Mouse (Mus musculus) heart, adult 8-10 months (tissue): ENCODE measurements around the gene Agap1. TPM values are rescaled to one million over a fixed set of nuclear protein-coding genes. Genes with fewer than 3 reads are reported as not detected.

Source experiments
- DNase-seq: peaks from one replicate; pipeline ENCODE4 v3.0.0; 2022; ENCODE audit warnings: low spot score
- total RNA-seq, 4 experiments: library from RNA; stranded (reverse); gene quantifications; 2 replicates each; pipeline ENCODE4 v1.2.4; 2022

The Agap1 gene
- total RNA-seq, 4 experiments from 2014 or later, result 53.0 to 74.6 (median 64.9) TPM

DNA sequence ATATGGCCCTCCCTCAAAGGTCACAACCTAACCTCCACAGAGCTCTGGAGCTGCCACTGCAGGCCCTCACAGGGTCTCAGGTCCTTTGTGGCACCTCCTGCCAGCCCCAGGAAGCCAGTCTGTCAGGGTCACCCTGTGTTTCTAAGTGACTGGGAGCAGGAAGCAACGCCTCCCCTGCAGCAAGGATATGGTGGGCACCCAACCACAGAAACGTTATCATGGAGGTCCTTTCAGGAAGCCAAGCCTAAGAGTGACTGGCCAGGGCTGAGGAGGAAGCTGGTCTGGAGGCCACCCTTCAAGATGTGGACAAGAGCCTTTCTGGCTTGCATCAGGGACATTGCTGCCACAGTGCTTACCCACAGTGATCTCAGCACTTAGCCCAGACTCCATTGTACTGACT lies 444.4 kb downstream of the Agap1 start:
- DNase-seq, result no peak

GRCm38 (mm10) chr1:89899761-89900445 lies 445.3 kb downstream of the Agap1 start:
- no peak for DNase-seq

DNA sequence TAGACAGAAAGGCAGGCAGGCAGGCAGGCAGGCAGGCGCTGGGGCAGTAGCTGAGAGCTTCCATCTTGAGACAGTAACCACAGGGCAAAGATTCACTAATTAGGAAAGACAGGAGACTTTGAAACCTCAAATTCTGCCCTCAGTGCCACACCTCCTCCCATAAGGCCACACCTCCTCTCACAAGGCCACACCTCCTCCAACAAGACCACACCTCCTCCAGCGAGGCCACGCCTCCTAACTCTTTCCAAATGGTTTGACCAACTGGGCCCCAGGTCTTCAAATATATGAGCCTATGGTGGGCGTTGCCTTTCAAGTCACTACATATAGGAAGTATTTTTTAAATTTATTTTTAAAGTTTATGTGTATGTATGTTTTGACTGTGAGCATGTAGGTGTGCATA lies 446.8 kb downstream of the Agap1 start:
- no peak for DNase-seq

- DNase-seq, result no peak
Measured at GRCm38 (mm10) chr1:89902236-89902635, 447.6 kb downstream of the Agap1 start.

DNA sequence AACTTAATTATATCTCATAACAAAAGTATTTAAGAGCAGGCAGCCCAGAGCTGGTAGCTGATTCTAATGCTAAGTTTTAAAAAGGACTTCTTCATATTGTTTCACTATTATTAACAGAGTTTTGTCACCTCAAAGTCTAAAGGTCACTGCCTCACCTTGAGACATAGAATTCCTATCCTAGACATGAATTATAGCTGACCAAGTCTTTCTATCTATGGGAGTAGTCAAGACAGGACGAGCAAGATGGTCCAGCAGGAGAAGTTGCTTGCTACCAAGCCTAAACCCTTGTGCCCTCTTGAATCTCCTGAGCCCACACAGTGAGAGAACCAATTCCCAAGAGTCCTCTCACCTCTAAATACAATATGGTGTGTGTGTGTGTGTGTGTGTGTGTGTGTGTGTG lies 448.0 kb downstream of the Agap1 start:
- DNase-seq, result no peak

GRCm38 (mm10) chr1:89909796-89910195 lies 455.2 kb downstream of the Agap1 start:
- no peak for DNase-seq

- no peak for DNase-seq
Measured at GRCm38 (mm10) chr1:89912392-89912791, 457.8 kb downstream of the Agap1 start.

DNA sequence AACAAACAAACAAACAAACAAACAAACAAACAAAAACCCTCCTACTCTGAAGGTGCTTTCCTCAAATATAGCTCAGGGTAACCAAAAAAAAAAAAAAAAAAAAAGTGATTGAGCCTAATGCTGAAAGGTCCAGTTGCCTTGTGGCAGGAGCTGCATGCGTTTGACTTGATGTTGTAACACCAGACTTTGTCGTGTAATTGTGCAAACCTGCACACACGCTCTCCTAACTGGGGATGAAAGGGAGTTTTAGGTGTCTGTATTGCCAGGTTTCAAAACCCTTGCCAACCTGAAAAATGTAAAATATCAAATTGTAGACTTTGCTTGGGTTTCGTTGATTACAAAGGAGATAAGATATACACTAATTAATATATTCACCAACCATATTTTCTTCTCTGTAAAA lies 459.0 kb downstream of the Agap1 start:
- no peak for DNase-seq

DNA sequence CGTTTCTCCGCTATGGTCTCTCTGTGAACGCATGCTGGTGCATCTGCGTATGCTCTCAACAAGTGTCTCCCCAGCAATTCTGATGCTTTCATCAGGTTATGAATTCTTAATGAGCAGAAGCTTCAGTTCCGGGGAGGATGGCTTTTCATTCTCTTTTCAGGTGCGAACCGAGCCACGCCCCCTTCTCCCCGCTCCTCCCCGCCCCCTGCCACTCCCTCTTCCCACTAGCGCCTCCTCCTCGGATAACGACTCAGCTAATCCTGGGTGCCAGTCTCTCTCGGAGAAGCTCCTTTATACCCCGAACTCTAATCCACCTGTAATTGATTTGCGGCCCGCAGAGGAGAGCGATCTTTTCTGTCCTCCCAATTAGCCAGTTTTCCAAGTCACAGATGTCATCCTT lies 463.5 kb downstream of the Agap1 start:
- no peak for DNase-seq

GRCm38 (mm10) chr1:89919206-89919605 lies 464.6 kb downstream of the Agap1 start:
- DNase-seq, result no peak

GRCm38 (mm10) chr1:89921806-89922205 lies 467.2 kb downstream of the Agap1 start:
- DNase-seq, result no peak

DNA sequence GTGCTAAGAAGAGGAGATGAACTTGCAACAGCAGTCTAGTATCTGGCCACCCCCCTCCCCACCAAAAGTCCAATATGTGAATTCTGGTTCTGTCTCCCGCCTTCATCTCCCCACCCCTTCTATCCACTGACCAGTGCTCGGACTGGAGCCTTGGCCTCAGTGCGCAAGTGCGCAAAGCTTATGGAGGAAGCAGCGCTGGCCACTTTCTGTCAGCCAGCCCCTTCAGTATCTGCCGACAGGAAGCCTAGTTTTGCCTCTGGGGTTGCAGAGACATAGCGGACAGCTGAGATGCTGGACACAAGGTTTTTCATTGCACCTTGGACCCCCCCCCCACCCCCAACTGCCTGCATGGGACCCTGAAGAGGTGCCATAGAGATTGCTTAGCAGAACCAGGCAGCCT lies 467.7 kb downstream of the Agap1 start:
- DNase-seq, result no peak

DNA sequence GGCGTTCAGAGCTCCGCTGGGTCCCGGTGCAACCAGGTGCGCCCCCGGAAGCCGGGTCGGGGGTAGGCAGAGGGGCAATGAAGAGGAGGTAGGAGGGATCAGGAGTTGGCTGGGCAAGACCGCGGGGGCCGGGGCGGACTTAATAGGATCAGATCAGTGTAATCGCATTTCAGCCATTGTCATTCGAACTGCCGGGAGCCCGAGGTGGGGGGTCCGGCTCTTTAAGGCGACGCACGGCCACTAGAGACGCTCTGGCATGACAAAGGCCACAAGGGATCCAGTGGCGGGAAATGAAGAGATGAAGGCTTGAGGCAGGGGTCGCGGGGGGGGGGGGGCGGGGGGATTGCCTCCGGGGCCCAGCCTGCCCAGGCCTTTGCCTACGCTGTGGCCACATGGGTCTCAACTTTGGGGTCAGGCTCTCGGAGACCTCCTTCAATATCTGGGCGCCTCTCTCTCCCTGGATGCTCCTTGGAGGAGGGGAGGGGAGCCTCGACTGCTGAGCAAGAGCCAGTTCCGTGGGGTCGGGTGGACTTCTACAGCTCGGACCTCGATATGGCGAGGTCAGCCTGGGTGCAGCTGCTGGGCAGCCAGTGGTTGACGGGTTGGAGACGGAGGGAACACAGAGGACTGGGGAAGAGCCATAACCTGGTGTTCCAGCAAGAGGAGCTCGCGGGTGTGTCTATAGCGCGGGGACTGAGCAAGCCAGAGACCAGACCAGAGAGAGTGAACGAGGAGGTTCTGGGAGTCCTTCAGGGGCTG lies 468.5 kb downstream of the Agap1 start:
- DNase-seq, result no peak

DNA sequence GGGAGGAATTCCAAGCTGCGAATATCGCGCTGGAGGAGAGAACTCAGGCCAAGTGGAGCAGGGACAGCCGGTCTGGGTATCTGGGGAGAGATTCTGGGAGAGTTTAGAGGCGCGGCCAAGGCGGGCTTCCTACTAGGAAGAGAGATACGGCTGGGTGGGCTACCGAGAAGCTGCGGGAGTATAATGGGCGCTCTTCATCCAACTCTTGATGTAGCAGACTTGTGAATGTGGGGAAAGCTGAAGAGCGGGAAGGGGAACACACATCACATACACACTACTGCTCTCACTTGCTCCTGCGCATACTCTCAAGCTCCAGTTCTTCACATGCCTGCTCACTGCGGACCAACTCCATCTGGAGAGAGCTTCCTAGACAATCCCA lies 469.0 kb downstream of the Agap1 start:
- no peak for DNase-seq

GRCm38 (mm10) chr1:89925501-89926190 lies 471.0 kb downstream of the Agap1 start:
- no peak for DNase-seq

DNA sequence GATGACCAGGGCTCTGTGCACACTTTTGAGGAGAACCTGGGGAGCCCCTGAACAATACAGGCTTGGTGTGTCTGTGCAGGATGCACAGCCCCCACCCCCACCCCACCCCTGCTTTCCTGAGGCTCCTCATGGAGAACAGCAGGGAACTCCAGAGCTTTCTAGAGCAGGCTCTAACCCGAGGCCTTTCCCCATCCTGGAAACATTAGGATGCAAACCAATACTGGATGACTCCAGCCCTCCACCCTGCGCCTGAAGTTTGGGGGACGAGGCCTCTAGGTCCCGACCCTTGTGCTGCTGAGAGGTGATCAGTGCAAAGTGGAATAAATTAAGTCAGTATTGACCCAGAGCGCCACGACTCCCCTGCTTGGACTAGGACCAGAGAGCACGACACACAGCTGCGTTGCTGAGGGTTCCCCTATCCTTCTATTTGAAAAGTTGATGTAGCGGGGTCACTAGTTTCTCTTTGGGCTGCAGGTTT lies 472.0 kb downstream of the Agap1 start:
- no peak for DNase-seq

GRCm38 (mm10) chr1:89927061-89927661 lies 472.6 kb downstream of the Agap1 start:
- no peak for DNase-seq

DNA sequence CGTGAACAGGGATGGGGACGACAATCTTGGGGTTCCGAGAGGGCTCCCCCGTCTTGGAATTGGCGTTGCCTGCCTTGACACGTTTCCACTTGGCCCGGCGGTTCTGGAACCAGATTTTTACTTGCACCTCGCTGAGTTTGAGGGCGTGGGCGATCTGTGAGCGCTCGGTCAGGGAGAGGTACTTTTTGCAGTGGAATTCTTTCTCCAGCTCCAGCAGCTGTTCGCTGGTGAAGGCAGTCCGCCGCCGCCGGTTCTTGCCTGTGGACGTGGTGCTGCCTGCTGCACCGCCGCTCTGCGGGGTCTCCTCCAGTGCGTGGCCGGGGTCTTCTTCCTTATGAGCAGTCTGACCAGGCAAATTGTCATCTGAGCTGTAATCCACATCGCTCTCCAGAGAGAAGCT lies 474.1 kb downstream of the Agap1 start:
- no peak for DNase-seq

GRCm38 (mm10) chr1:89929181-89929580 lies 474.6 kb downstream of the Agap1 start:
- no peak for DNase-seq

DNA sequence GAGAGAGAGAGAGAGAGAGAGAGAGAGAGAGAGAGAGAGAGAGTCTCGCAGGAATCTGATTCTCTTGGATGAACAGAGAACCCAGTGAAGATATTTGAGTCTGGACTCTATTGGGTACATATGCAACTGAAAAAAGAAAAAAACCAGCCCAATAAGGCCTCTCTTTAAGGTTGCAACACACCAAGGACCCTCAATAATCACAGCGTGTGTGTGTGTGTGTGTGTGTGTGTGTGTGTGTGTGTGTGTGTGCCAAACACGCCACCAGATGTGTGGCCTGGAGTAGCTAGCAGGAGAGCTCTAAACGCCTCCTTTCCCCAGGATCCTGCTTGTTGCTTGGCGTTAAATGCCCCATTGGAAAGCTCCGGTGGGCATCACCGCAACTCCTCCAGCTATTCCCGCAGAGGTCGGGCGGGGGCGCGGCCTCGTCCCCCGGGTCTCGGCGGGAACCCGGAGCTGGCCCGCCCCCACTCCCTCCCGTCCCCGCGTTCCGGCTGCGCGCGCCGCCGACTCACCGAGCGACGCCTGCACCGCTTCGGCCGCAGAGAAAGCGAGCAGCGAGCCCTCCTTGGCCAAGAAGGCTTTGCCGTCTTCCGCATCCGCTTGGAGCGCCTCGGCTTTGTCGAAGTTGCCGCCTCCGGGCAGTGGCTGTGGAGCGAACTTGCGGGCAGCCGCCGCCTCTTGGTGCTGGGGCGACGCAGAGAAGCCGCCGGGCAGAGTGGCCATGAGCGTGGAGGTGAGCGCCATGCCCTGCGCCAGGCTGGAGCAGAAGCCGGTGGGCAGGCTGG lies 475.3 kb downstream of the Agap1 start:
- DNase-seq, result no peak

DNA sequence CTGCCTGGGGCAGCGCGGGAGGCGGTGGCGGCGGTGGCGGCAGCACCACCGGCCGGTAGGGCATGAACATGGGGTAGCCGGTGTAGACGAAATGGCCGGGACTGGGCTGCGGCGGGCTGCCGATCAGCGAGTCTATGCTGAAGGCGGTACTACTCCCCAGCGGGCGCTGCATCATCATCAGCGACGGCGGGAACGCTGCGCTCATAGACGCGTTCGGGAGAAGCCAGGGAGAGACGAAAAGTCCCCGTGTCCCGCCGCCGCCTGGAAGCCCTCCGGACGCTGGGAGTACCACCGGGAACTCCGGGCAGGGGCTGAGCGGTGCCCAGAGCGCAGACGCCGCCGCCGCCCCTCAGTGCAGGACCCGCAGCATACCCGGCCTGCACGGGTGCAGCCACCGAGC lies 475.9 kb downstream of the Agap1 start:
- no peak for DNase-seq
